Mouse (Mus musculus) ES-Bruce4 (cell line): ENCODE results near the gene Ccdc57. TPM values are rescaled to one million over a fixed set of nuclear protein-coding genes. Genes with fewer than 3 reads are reported as not detected.

Source experiments
- H3K27ac ChIP-seq: 2 replicates; pipeline ENCODE4 v1.5.1; 2012; ENCODE audit warnings: low read length, inconsistent platforms; ENCODE audit not compliant: insufficient read depth
- H3K27me3 ChIP-seq: 2 replicates; pipeline ENCODE4 v1.6.1; 2012; ENCODE audit warnings: mild to moderate bottlenecking, low read length, inconsistent platforms; ENCODE audit not compliant: control insufficient read depth, poor library complexity, insufficient read depth, severe bottlenecking
- H3K36me3 ChIP-seq: 2 replicates; pipeline ENCODE4 v1.6.1; 2012; ENCODE audit warnings: inconsistent platforms, mild to moderate bottlenecking, low read length, moderate library complexity; ENCODE audit not compliant: control insufficient read depth, poor library complexity, insufficient read depth, severe bottlenecking
- H3K4me1 ChIP-seq: one replicate; pipeline ENCODE4 v1.8.1; 2011; ENCODE audit warnings: low read length; ENCODE audit not compliant: control insufficient read depth, insufficient read depth
- H3K4me3 ChIP-seq: 2 replicates; pipeline ENCODE4 v1.5.1; 2011; ENCODE audit warnings: low read depth, mild to moderate bottlenecking, low read length
- H3K9ac ChIP-seq: 2 replicates; pipeline ENCODE4 v1.6.1; 2012; ENCODE audit warnings: low read depth, mild to moderate bottlenecking, inconsistent platforms; ENCODE audit not compliant: poor library complexity, severe bottlenecking
- H3K9me3 ChIP-seq: replicated peaks from 2 replicates; pipeline ENCODE4 v1.6.1; 2012; ENCODE audit warnings: mild to moderate bottlenecking, low read length, inconsistent platforms; ENCODE audit not compliant: control insufficient read depth, poor library complexity, insufficient read depth, severe bottlenecking
- CTCF ChIP-seq: IDR thresholded peaks from one replicate; pipeline ENCODE4 v1.8.1; 2011; ENCODE audit warnings: low read depth, low read length
- EP300 ChIP-seq: IDR thresholded peaks from 2 replicates; pipeline ENCODE4 v1.6.1; 2011; ENCODE audit warnings: low read depth, low read length; ENCODE audit not compliant: insufficient read depth
- POLR2A ChIP-seq: IDR thresholded peaks from one replicate; pipeline ENCODE4 v1.8.1; 2011; ENCODE audit warnings: low read length; ENCODE audit not compliant: insufficient read depth
- polyA plus RNA-seq: library from polyadenylated mRNA; stranded (reverse); fragments of >200 nt; gene quantifications from 2 replicates; pipeline ENCODE4 v1.2.4, GENCODE M21; 2011; ENCODE audit warnings: low read depth; ENCODE audit not compliant: missing spikeins, insufficient read depth, insufficient read length

Gene Ccdc57
- polyA plus RNA-seq, 1 experiment = 3.4 TPM

DNA sequence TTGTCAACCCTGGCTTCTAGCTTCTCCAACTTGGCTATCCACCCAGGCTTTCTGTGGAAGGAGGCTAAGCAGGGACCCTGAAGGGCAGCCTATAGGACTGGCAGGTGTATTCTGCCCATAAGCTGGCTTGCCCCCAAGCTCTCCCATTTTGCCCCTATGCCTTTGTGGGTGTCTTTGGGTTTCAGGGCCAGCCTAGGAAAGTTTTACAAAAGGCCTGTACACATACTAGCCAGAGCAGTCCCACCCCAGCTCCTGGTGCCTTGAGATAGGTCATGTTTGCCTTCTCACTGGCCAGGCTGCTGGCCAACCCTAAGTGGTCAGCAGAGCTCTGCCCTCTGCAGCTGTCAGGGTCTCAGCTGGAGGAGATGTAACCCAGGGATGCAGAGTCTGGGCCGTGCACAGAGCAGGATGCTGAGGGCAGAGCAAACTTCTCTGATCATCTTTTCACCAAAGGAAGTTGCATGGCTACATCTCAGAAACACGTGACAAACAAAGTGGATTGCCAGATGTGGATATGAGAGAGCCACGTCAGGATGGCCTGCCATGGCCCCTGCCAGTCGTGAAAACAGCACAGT, 107.3 kb downstream of the Ccdc57 start:
- H3K4me3 ChIP-seq = no peak overlapping the region
- H3K9me3 ChIP-seq = no peaks in the 10 kb centered on the region
- H3K9ac ChIP-seq = peak overlapping the region; percentile 76
- H3K27me3 ChIP-seq = no peaks in the 10 kb centered on the region
- TF ChIP-seq POLR2A = no peak
- TF ChIP-seq CTCF = no peak
- no peak for TF ChIP-seq EP300
- no peak overlapping the region for H3K27ac ChIP-seq
- H3K4me1 ChIP-seq = peaks cover 9% of the 10 kb centered on the region
- peaks cover 18% of the 10 kb centered on the region for H3K36me3 ChIP-seq

DNA sequence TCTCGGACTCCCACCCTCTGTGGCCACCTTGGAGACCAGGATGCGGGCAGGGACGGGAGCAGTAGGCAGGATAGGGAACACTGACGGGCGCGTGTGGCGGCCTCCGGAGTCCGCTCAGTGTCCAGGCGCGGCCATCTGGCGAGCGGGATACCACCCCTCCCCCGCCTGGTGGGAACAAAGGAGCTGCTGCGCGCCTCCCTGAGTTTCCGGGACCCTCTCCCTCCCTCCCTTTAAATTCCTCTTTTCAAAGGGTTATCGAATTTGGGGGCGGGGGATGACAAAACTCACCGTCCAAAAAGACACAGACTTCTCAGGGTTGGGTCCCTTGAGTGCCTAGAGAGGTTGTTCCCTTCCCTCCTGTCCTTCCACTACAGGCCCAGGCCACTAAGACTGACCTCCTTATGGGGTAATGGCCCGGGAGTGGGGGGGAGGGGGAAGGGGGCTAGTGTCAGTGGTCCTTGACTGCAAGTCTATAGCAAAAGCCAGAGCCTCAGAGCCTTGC, 107.8 kb downstream of the Ccdc57 start:
- peaks cover 9% of the 10 kb centered on the region for H3K4me1 ChIP-seq

DNA sequence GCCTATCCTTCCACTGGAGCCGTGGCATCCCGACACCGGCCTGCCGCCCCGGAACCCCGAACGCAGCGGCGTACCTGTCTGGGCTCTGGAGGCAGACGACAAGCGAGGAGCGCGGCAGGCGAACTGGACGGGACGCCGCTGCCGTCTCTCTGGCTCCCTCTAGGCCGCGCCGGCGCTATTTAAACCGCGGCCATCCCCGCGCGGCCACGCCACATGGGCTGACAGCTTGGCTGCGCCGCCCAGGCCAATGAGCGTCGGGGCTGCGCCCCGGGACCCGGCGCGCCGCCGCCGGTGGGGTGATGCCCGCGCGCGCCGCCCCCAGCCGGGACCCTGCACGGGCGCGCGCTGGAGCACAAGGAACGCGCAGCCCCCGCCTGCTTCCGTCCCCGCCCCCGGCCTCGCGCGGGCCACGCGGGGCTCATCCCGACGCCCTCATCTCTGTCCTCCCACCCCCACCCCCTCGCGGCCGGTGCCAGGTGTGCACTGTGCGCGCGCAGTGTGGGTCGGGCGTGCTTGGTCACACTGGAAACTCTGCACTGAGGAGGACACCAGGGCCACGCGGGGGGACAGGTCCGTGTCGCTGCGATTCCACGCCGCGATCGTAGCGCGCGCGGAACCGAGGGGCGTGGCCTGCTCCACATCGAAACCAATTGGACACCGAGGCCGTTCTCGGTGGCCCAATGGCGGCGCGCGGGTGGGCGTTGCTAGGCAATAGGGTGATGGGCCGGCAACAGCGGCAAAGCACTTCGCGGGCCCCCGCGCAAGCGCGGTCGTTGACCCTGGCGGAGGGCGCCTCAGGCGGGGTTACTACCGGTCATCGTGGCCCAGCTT, 108.5 kb downstream of the Ccdc57 start, which contains the start of gene Fasn:
Gene Fasn, minus strand, starts transcription at position 592 of the 831 bp plus-strand sequence.
- peaks cover 9% of the 10 kb centered on the region for H3K4me1 ChIP-seq

More for the DNA sequence above, 107.8 kb downstream of the Ccdc57 start:
- Histone ChIP-seq H3K4me3 (peak overlapping the region; percentile 69), H3K36me3 (peaks cover 23% of the 10 kb centered on the region), H3K27ac (0 out of 2 replicates have a peak overlapping the region, but pooled peaks have one; percentile 7), H3K9ac (peak overlapping the region; percentile 76), H3K27me3 (no peaks in the 10 kb centered on the region), H3K9me3 (no peaks in the 10 kb centered on the region)
- TF ChIP-seq EP300 (0 out of 2 replicates have a peak, but pooled peaks have one; percentile 59), CTCF (no peak)

DNA sequence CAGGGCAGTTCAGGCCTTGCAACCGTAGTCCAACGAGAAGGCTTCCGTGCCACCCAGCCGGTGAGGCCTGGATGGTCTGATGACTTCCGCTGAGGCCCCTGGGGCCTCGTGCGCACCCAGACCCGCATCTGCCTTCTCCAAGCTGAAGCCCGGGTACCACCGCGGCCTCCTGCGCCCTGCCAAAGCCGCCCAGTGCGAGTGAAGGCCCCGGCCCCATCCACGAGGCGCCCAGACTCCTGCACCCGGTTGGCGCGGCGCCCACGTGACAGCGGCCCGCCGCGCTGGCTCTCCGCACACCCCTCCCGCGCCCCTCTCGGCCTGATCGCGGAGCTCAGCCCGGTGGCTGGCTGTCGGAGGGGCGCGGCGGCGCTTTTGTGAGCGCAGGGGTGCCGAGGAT, 109.1 kb downstream of the Ccdc57 start:
- H3K36me3 ChIP-seq = peaks cover 36% of the 10 kb centered on the region
- no peaks in the 10 kb centered on the region for H3K27me3 ChIP-seq
- peaks cover 9% of the 10 kb centered on the region for H3K4me1 ChIP-seq

More for the DNA sequence above, 108.5 kb downstream of the Ccdc57 start, which contains the start of gene Fasn:
- Histone ChIP-seq H3K4me3 (peak within 1 kb of the TSS; percentile 86), H3K27me3 (no peaks in the 10 kb centered on the region), H3K9me3 (no peaks in the 10 kb centered on the region), H3K27ac (peak within 1 kb of the TSS; percentile 10; the same call in 1 of the 2 replicates), H3K9ac (peak within 1 kb of the TSS; percentile 76), H3K36me3 (peaks cover 30% of the 10 kb centered on the region)
- no peak for TF ChIP-seq EP300
- peak; percentile 10 for TF ChIP-seq CTCF

DNA sequence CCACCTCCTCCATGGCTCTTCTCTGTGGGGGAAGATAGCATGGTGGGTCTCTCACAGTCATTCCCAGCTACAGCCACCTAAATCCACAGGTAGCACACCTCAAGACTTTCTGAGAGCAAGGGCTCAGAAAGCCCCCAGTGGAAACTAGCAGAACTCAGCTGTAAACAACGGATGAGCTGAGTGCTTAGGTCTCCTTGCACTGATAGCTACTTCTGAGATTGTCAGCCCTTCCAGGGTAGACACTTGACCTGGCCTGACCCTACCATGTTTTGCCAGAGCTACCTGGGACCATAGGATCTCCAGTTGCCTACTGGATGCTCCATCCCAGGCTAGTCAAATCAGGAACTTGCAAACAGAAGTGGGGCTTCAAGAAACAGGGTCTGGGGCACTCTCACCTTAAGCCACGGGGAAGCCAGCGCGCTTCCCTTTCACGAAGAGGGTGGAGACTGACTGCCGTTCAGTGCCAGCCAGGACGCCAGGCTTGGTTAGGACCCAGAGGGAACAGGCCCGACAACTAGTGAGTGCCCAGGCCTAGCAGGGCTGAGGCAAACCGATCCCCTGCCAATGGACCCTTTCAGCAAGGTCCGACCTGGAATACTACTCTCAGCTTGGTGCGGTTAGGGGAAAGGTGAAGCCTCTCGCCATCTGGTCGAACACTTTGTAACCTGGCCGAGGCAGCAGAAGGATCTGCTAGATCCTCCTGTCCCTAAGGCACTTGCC, 109.7 kb downstream of the Ccdc57 start:
- H3K4me1 ChIP-seq = peaks cover 9% of the 10 kb centered on the region
- no peaks in the 10 kb centered on the region for H3K9me3 ChIP-seq
- H3K4me3 ChIP-seq = peak overlapping the region; percentile 86
- H3K9ac ChIP-seq = peak overlapping the region; percentile 76
- TF ChIP-seq CTCF (no peak), EP300 (no peak), POLR2A (no peak)
- peaks cover 42% of the 10 kb centered on the region for H3K36me3 ChIP-seq
- H3K27ac ChIP-seq = peak overlapping the region; percentile 10; the same call in 1 of the 2 replicates
- no peaks in the 10 kb centered on the region for H3K27me3 ChIP-seq

More for the DNA sequence above, 109.1 kb downstream of the Ccdc57 start:
- peak overlapping the region; percentile 86 for H3K4me3 ChIP-seq
- no peaks in the 10 kb centered on the region for H3K9me3 ChIP-seq
- H3K27ac ChIP-seq = peak overlapping the region; percentile 10; the same call in 1 of the 2 replicates
- no peak for TF ChIP-seq CTCF
- TF ChIP-seq EP300 = no peak
- TF ChIP-seq POLR2A = no peak
- H3K9ac ChIP-seq = peak overlapping the region; percentile 76
